Mouse (Mus musculus) MEL (cell line): ENCODE results near the gene Elovl7. TPM values are rescaled to one million over a fixed set of nuclear protein-coding genes. Genes with fewer than 3 reads are reported as not detected.
A peak's percentile ranks its signal among the peaks of the same experiment; 100 is the strongest.

Experiments
- DNase-seq: peaks from one replicate; pipeline ENCODE4 v3.0.0; 2011; ENCODE audit warnings: low read depth, low spot score
- H3K27ac ChIP-seq: 2 replicates; pipeline ENCODE4 v1.5.1; 2012; ENCODE audit warnings: low read depth, mild to moderate bottlenecking, control low read depth, low read length, moderate library complexity; ENCODE audit not compliant: control insufficient read depth
- H3K27me3 ChIP-seq, 2 experiments: fragments of 150-350 bp in 1 of 2; sonication (generic) in 1 of 2; 2 replicates each; pipeline ENCODE4 v1.6.1; 2012; ENCODE audit warnings: low read length in 2 of 2, mild to moderate bottlenecking in 2 of 2, improper control_type of control experiment in 1 of 2, moderate library complexity in 1 of 2; ENCODE audit not compliant: insufficient read depth in 2 of 2, control insufficient read depth in 1 of 2
- H3K36me3 ChIP-seq, 2 experiments: 2 replicates each; pipeline ENCODE4 v1.6.1; 2012 to 2014; ENCODE audit warnings: low read length in 2 of 2, improper control_type of control experiment in 1 of 2, inconsistent platforms in 1 of 2, mild to moderate bottlenecking in 1 of 2; ENCODE audit not compliant: insufficient read depth in 2 of 2, control insufficient read depth in 1 of 2
- H3K4me1 ChIP-seq, 2 experiments: fragments of 150-350 bp in 1 of 2; sonication (generic) in 1 of 2; 2 replicates each; pipeline ENCODE4 v1.6.1; 2012; ENCODE audit warnings: low read length in 2 of 2, improper control_type of control experiment in 1 of 2, mild to moderate bottlenecking in 1 of 2; ENCODE audit not compliant: insufficient read depth in 2 of 2, control insufficient read depth in 1 of 2
- H3K4me3 ChIP-seq, 2 experiments: fragments of 150-350 bp in 1 of 2; sonication (generic) in 1 of 2; 2 replicates each; pipeline ENCODE4 v1.5.1; 2012; ENCODE audit warnings: low read depth in 2 of 2, low read length in 2 of 2, mild to moderate bottlenecking in 2 of 2, moderate library complexity in 2 of 2, control low read depth in 1 of 2, improper control_type of control experiment in 1 of 2; ENCODE audit not compliant: control insufficient read depth in 1 of 2, insufficient read depth in 1 of 2
- H3K79me2 ChIP-seq: 2 replicates; pipeline ENCODE4 v1.6.1; 2012; ENCODE audit warnings: mild to moderate bottlenecking, low read length, moderate library complexity; ENCODE audit not compliant: control insufficient read depth, poor library complexity, insufficient read depth
- H3K9ac ChIP-seq: 2 replicates; pipeline ENCODE4 v1.6.1; 2012; ENCODE audit warnings: low read depth, mild to moderate bottlenecking, control low read depth, low read length, moderate library complexity; ENCODE audit not compliant: control insufficient read depth, poor library complexity, severe bottlenecking
- H3K9me3 ChIP-seq: fragments of 150-350 bp; sonication (generic); replicated peaks from 2 replicates; pipeline ENCODE4 v1.6.1; 2012; ENCODE audit warnings: mild to moderate bottlenecking, low read length, improper control_type of control experiment, moderate library complexity; ENCODE audit not compliant: insufficient read depth
- BHLHE40 ChIP-seq: IDR thresholded peaks from 2 replicates; pipeline ENCODE4 v1.6.1; 2012; ENCODE audit warnings: low read depth, mild to moderate bottlenecking, inconsistent platforms, low read length, improper control_type of control experiment, borderline replicate concordance
- CTCF ChIP-seq, 3 experiments: IDR thresholded peaks in 2 of 3; conservative IDR thresholded peaks in 1 of 3; 2 replicates each; pipeline ENCODE4 v1.5.1; 2011 to 2012; ENCODE audit warnings: low read length in 3 of 3, low read depth in 2 of 3, mild to moderate bottlenecking in 2 of 3, improper control_type of control experiment in 1 of 3, inconsistent platforms in 1 of 3, mixed read lengths in 1 of 3, moderate library complexity in 1 of 3; ENCODE audit not compliant: control insufficient read depth in 1 of 3, insufficient read depth in 1 of 3, poor library complexity in 1 of 3, severe bottlenecking in 1 of 3
- E2F4 ChIP-seq: IDR thresholded peaks from 2 replicates; pipeline ENCODE4 v1.6.1; 2011; ENCODE audit warnings: low read depth, low read length, improper control_type of control experiment, borderline replicate concordance
- EP300 ChIP-seq, 2 experiments: IDR thresholded peaks; 2 replicates each; pipeline ENCODE4 v1.6.1; 2011; ENCODE audit warnings: improper control_type of control experiment in 2 of 2, low read length in 2 of 2, low read depth in 1 of 2, mild to moderate bottlenecking in 1 of 2
- ETS1 ChIP-seq: IDR thresholded peaks from 2 replicates; pipeline ENCODE4 v1.6.1; 2012; ENCODE audit warnings: low read depth, mild to moderate bottlenecking, inconsistent platforms, low read length, improper control_type of control experiment, moderate library complexity
- HCFC1 ChIP-seq: IDR thresholded peaks from 2 replicates; pipeline ENCODE4 v1.6.1; 2012; ENCODE audit warnings: low read depth, mild to moderate bottlenecking, inconsistent platforms, low read length, improper control_type of control experiment, moderate library complexity
- JUND ChIP-seq: IDR thresholded peaks from 2 replicates; pipeline ENCODE4 v1.6.1; 2011; ENCODE audit warnings: low read depth, mild to moderate bottlenecking, improper control_type of control experiment, low read length
- MAFK ChIP-seq: IDR thresholded peaks from 2 replicates; pipeline ENCODE4 v1.6.1; 2011; ENCODE audit warnings: low read depth, mild to moderate bottlenecking, low read length, improper control_type of control experiment, borderline replicate concordance
- MEF2A ChIP-seq: IDR thresholded peaks from 2 replicates; pipeline ENCODE4 v1.6.1; 2014; ENCODE audit warnings: low read depth, mild to moderate bottlenecking, inconsistent platforms, low read length, improper control_type of control experiment; ENCODE audit not compliant: poor library complexity, insufficient replicate concordance, severe bottlenecking; ENCODE audit errors: extremely low read depth
- MXI1 ChIP-seq: IDR thresholded peaks from 2 replicates; pipeline ENCODE4 v1.6.1; 2011; ENCODE audit warnings: mild to moderate bottlenecking, low read depth, low read length, improper control_type of control experiment
- MYB ChIP-seq: IDR thresholded peaks from 2 replicates; pipeline ENCODE4 v1.6.1; 2011; ENCODE audit warnings: mild to moderate bottlenecking, low read depth, low read length, improper control_type of control experiment
- NRF1 ChIP-seq: IDR thresholded peaks from 2 replicates; pipeline ENCODE4 v1.6.1; 2014; ENCODE audit warnings: low read depth, mild to moderate bottlenecking, inconsistent platforms, low read length, improper control_type of control experiment, moderate library complexity; ENCODE audit not compliant: poor library complexity, insufficient read depth, severe bottlenecking
- RAD21 ChIP-seq: IDR thresholded peaks from 2 replicates; pipeline ENCODE4 v1.6.1; 2011; ENCODE audit warnings: mild to moderate bottlenecking, low read depth, low read length, improper control_type of control experiment
- RCOR1 ChIP-seq: IDR thresholded peaks from 2 replicates; pipeline ENCODE4 v1.6.1; 2012; ENCODE audit warnings: low read depth, mild to moderate bottlenecking, inconsistent platforms, low read length, improper control_type of control experiment
- SIN3A ChIP-seq: IDR thresholded peaks from 2 replicates; pipeline ENCODE4 v1.6.1; 2012; ENCODE audit warnings: low read length, improper control_type of control experiment, inconsistent platforms
- TAL1 ChIP-seq: IDR thresholded peaks from 2 replicates; pipeline ENCODE4 v1.6.1; 2012; ENCODE audit warnings: mild to moderate bottlenecking, inconsistent platforms, low read length, moderate library complexity, mixed read lengths
- TBP ChIP-seq: IDR thresholded peaks from 2 replicates; pipeline ENCODE4 v1.8.0; 2011; ENCODE audit warnings: low read depth, low read length, improper control_type of control experiment
- TCF12 ChIP-seq: IDR thresholded peaks from 2 replicates; pipeline ENCODE4 v1.6.1; 2014; ENCODE audit warnings: low read depth, mild to moderate bottlenecking, inconsistent platforms, low read length, improper control_type of control experiment, moderate library complexity
- ZKSCAN1 ChIP-seq: IDR thresholded peaks from 2 replicates; pipeline ENCODE4 v1.6.1; 2012; ENCODE audit warnings: low read depth, mild to moderate bottlenecking, inconsistent platforms, low read length, improper control_type of control experiment, moderate library complexity
- ZMIZ1 ChIP-seq: IDR thresholded peaks from 2 replicates; pipeline ENCODE4 v1.6.1; 2012; ENCODE audit warnings: low read depth, mild to moderate bottlenecking, inconsistent platforms, low read length, improper control_type of control experiment, moderate library complexity
- ZNF384 ChIP-seq: IDR thresholded peaks from 2 replicates; pipeline ENCODE4 v1.6.1; 2012; ENCODE audit warnings: low read depth, mild to moderate bottlenecking, inconsistent platforms, low read length, improper control_type of control experiment
- polyA plus RNA-seq, 2 experiments: library from polyadenylated mRNA; stranded (reverse) in 1 of 2; unstranded in 1 of 2; fragments of >175 nt in 1 of 2; fragments of >200 nt in 1 of 2; gene quantifications; 2 replicates each; pipeline versions ENCODE4 v1.2.1 to v1.2.4; 2012; ENCODE audit warnings: low replicate concordance in 2 of 2, low read depth in 1 of 2; ENCODE audit not compliant: insufficient read length in 2 of 2, insufficient read depth in 1 of 2, missing spikeins in 1 of 2
- total RNA-seq: library from RNA; depleted of rRNA; stranded (reverse); fragments of 300-350 nt; gene quantifications from 2 replicates; pipeline ENCODE4 v1.2.3, GENCODE M21; 2012; rRNA removed

Gene Elovl7
- total RNA-seq (not detected in 2 replicates), polyA plus RNA-seq (not detected)

DNA sequence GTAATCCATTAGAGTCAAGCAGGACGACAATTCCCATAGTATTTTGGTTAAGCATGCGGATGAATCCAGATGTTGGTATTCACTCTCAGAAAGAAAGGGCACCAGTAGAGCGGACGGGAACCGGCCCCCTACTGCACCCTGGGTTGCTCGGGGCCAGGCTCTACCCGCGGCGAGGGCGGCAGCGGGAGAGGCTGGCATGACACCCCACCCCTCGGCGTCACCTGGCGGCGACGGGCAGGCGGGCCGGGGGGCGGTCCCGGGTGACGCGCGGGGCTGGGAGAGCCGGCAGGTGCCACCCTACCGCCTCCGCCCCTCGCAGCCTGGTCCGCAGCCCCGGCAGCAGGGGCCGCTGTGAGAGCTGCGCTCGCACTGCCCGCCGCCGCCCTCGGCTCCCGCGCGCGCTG, at the start of gene Elovl7:
TSS of gene Elovl7 (plus strand) at position 324 of the 404 bp plus-strand sequence.
- H3K9ac ChIP-seq: peak within 1 kb of the TSS; percentile 36; the same call in 1 of the 2 replicates
- peaks cover 2 to 7% of the 10 kb centered on the region in 2 experiments for H3K27me3 ChIP-seq

GRCm38 (mm10) chr13:108164621-108165020, 49.6 kb upstream of the Elovl7 start:
- H3K27ac ChIP-seq: no peak overlapping the region
- no peaks in the 10 kb centered on the region for H3K27me3 ChIP-seq
- DNase-seq: no peak
- peaks cover 6 to 12% of the 10 kb centered on the region in 2 experiments for H3K4me1 ChIP-seq
- no peak for TF ChIP-seq TAL1
- TF ChIP-seq JUND: no peak
- TF ChIP-seq SIN3A: no peak
- no peak for TF ChIP-seq ZMIZ1
- no peak for TF ChIP-seq ETS1
- no peak for TF ChIP-seq ZNF384
- TF ChIP-seq, all 39 proteins: peak for 0
- peaks cover 14% of the 10 kb centered on the region for H3K79me2 ChIP-seq
- no peak overlapping the region for H3K4me3 ChIP-seq
- H3K9ac ChIP-seq: no peak overlapping the region
- no peaks in the 10 kb centered on the region for H3K9me3 ChIP-seq
- peaks cover 16 to 17% of the 10 kb centered on the region in 2 experiments for H3K36me3 ChIP-seq

More for the DNA sequence above, at the start of gene Elovl7:
- Histone ChIP-seq H3K79me2 (no peaks in the 10 kb centered on the region), H3K9me3 (no peaks in the 10 kb centered on the region), H3K4me3 (peak within 1 kb of the TSS; percentile 26 to 47; a peak in 3 of 4 replicates), H3K36me3 (peaks cover 0 to 8% of the 10 kb centered on the region in 2 experiments; a peak in 2 of 4 replicates), H3K4me1 (peaks cover 4 to 8% of the 10 kb centered on the region in 2 experiments; a peak in 3 of 4 replicates), H3K27ac (no peak within 1 kb of the TSS)
- TF ChIP-seq MEF2A: no peak
- TF ChIP-seq RAD21: no peak
- TF ChIP-seq CTCF (IDR thresholded peaks at IDR 0.05 in 2 of 3, conservative IDR thresholded peaks at IDR 0.05 in 1 of 3; ENCODE audit: control insufficient read depth in 1 of 3, insufficient read depth in 1 of 3, low read depth in 2 of 3, low read length in 3 of 3, poor library complexity in 1 of 3, severe bottlenecking in 1 of 3): peak in 2 of 3 experiments; percentile 1 to 39; a peak in 1 of 6 replicates
- DNase-seq: no peak

DNA sequence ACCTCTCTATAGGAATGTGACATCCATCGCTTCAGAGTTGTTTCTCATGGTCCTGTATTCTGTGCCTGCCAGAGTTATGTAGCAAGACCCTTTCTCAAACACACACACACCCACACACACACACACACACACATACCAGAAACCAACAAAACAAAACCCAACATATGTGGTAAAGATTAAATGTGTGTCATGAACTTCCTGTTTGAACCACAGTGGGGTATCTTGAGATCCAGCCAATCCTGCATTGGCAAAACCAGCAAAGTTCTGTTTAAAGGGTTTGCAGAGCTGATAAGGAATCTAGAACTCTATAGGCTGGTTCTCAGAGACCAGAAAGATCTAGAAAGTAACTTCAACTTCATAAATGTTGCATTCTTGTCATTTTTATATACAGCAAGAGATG, 44.2 kb upstream of the Elovl7 start:
- Histone ChIP-seq H3K9ac (peak overlapping the region; percentile 26), H3K27me3 (no peaks in the 10 kb centered on the region), H3K4me1 (peaks cover 19 to 21% of the 10 kb centered on the region in 2 experiments), H3K27ac (peak overlapping the region; percentile 87), H3K4me3 (peak overlapping the region in 1 of 2 experiments; percentile 44; a peak in 1 of 4 replicates), H3K36me3 (peaks cover 24 to 31% of the 10 kb centered on the region in 2 experiments), H3K79me2 (peaks cover 5% of the 10 kb centered on the region; the same call in 1 of the 2 replicates), H3K9me3 (no peaks in the 10 kb centered on the region)
- peak; percentile 86 for DNase-seq
- TF ChIP-seq TBP (0 out of 2 replicates have a peak, but pooled peaks have one; percentile 20), ETS1 (peak; percentile 94), MXI1 (peak; percentile 70; the same call in 1 of the 2 replicates), RAD21 (no peak), E2F4 (no peak), TCF12 (peak; percentile 80), ZNF384 (no peak), ZKSCAN1 (0 out of 2 replicates have a peak, but pooled peaks have one; percentile 25), JUND (no peak), EP300 (IDR thresholded peaks at IDR 0.05; ENCODE audit: low read depth in 1 of 2, low read length in 2 of 2) (peak; percentile 87 to 88), SIN3A (peak; percentile 91), TAL1 (peak; percentile 7; the same call in 1 of the 2 replicates), NRF1 (no peak), CTCF (IDR thresholded peaks at IDR 0.05 in 2 of 3, conservative IDR thresholded peaks at IDR 0.05 in 1 of 3; ENCODE audit: control insufficient read depth in 1 of 3, insufficient read depth in 1 of 3, low read depth in 2 of 3, low read length in 3 of 3, poor library complexity in 1 of 3, severe bottlenecking in 1 of 3) (no peak), BHLHE40 (peak; percentile 61; the same call in 1 of the 2 replicates), MYB (0 out of 2 replicates have a peak, but pooled peaks have one; percentile 43), RCOR1 (peak; percentile 86), MAFK (peak; percentile 24; the same call in 1 of the 2 replicates), HCFC1 (peak; percentile 52)
